Mouse (Mus musculus) naive thymus-derived CD4-positive, alpha-beta T cell, adult 2 months (primary cell): ENCODE measurements at regions not wholly inside any gene's neighbourhood (a gene's known extent, or its start where the extent isn't known, plus 50 kb on each side); places are given as distances from the start of the nearest gene placed in this dataset.

Source experiments
- DNase-seq: peaks from one replicate; pipeline ENCODE4 v3.0.0-alpha.2; 2011; ENCODE audit warnings: low read depth

DNA sequence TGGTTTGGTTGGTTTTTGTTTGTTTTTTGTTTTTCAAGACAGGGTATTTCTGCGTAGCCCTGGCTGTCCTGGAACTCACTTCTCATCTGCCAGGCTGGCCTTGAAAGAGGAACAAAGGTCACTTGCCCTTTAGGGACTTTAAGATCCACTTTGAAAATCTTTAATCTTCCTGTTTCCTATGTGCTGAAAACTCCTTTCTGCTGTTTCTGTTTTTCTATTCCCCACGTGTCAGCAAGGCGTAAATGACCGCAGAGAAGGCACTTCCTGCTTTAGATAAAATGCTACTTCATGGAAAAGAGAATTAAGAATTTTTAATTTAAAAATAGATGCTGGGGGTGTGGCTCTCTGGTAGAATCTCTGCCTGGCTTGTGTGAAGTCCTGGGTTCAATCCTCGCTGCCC, 98.9 kb upstream of the Foxn2 start:
- DNase-seq, result no peak

DNA sequence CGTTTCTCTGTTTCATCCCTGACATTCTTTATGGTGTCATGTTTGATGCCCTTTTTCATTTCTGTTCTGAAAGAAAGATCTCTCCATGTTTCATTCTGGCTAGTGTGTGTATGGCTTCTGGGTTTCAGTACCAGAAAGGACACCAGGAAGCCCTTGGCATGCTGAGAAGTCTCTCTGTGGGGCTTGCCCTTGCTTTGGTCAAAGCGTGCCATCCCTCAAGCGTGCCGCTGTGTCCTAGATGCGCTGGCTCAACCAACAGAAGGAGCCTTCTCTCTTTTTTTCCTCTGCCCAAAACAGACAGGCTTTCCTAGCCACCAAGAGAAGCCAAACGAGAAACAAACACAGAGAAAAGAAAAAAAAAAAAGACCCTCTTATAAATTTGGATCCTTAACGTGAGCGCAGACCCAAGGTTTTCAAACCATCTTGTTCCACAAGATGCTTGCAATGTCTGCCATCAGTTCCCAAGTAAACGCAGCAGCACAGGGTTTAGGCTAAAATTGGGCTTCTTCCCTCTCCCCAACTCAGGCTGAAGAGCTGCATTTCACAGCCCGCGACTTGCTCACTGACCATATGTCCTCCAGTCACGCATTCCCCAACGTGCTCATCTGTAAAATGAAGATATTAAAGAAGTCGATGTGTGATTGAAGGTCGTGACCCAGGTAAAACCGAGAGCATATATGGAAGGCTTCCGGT, 97.3 kb upstream of the Foxn2 start:
- no peak for DNase-seq

DNA sequence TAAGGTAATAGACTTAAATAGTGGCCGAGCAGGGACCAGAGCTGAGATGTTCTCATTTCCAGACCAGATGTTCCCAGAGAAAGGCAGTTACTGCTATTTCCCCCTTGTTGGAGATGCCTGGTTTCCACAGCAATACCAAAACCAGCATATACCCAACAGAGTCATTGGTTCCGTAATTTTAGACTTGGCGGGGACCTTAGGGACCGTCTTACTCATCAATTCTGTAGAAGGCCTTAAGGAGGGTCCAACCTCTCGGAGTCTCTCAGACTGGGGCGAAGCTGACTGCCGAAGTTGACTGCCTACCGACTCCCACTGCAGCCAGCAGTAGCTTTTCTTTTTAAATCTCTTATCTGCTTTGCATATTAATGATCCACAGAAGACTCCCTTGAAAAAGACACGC, 95.1 kb upstream of the Foxn2 start:
- DNase-seq, result no peak

DNA sequence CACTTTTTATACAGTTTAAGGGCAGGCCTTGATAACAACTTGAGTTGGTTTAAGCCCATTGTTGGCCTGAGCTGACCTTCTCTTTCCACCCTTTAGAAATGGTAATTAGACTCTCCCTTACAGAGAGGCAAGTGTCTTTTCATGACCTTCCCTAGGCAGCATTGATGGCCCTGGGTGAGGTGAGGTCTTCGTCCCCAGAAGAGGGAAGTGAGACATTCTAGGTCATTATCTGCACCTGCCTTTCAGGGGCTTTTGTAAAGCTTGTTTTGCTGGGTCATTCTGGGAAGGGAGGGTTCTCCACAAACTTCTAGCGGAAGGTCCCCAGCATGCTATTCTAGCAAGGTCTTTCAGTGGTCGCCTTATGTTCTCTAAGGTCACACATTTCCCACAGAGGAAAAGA, 93.6 kb upstream of the Foxn2 start:
- DNase-seq, result no peak

DNA sequence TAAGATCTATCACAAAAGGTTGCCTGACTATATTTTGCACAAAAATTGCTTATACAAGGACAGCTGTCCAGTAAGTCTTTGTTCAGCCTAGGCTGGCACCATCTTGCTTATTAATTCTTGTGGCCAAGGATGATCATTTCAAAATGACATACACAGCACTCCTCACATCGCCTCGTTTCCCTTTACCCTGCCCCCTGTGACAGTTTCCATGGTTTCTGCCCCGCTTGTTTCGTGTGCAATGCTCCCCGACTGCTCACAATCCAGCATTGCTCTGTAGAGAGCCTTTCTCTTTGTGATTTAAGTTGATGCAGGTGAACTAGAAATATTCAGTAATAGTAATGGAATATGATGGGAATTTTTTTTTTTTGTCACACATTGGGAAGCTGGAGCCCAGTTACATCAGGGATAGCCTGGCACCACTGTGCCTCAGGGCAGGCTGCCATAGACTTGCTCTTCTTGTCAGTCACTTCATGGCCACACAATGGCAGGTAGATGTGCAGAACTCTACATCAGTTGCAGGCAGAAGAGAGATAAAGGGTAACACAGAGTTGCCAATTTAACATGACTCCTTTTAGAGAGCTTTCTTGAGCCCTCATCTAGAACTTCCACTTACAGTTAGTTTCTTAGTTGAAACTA, 90.6 kb upstream of the Foxn2 start:
- DNase-seq, result no peak

DNA sequence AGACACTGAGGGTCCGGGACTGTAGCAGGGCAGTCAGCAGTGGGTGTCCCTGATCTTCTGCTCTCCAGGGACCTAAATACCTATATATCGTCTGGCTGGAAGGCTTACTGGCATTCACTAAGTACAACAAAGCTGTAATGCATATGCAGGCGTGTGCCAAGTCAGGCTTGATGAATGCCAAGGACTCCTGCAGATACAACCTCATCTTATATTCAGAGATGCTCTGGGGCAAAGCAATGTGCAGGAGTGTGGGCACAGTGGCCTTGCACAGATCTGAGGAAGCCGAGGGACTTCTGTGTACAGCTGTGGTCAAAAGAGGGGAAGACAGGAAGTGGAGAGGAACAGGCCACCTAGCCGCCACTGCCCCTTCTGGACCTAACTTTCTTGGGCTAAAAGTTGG, 89.5 kb upstream of the Foxn2 start:
- DNase-seq, result no peak

DNA sequence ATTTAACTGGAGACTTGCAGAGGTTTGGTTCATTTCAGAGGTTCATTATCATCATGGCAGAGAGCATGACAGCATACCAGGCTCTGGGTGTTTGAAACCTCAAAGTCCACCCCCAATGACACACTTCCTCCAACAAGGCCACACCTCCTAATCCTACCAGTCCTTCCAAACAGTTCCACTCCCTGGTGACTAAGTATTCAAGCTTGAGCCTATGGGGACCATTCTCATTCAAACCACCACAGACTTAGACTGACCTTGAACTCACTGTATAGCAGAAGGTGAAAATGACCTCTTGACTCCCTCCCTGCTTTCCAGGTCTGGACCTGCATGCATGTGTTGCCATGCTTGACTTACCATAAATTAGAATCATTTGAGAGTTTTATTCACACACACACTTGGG, 87.6 kb upstream of the Foxn2 start:
- DNase-seq, result no peak

DNA sequence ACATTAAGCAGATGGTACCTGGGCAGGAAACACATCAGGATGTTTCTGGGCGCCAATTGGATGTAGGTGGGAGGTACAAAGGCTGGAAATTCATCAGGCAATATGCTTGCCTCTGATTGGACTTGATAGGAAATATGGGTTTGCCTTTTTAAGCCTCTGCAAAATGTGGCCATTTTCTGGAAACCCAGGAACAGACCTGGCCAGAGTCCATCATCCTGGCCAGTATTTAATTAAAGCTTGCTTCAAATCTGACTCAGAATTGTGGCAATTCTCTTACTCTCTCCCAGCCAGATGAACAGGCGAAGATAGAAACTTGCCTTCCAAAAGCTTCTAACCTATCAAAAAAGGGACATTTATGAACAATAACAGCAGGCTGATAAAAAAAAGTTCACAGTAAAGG, 79.3 kb upstream of the Foxn2 start:
- DNase-seq, result no peak

DNA sequence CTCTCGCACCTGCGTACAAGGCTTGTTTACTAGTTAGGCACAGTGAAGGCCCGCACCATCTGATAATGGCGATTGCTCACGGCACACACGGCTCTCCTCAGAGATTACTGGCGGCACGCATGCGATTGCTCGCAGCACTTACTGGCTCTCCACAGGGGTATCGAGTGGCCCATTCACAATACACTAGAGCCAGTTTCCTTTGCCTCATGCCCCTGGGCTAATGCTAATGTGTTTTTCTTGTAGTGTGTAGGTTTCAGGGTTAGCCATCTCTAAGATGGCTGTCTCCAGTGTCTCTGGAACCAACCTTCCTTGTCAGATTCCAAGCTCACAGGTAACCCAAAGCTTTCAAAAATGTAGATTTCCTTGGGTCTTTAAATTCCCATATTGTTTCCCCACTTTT, 78.1 kb upstream of the Foxn2 start:
- no peak for DNase-seq

DNA sequence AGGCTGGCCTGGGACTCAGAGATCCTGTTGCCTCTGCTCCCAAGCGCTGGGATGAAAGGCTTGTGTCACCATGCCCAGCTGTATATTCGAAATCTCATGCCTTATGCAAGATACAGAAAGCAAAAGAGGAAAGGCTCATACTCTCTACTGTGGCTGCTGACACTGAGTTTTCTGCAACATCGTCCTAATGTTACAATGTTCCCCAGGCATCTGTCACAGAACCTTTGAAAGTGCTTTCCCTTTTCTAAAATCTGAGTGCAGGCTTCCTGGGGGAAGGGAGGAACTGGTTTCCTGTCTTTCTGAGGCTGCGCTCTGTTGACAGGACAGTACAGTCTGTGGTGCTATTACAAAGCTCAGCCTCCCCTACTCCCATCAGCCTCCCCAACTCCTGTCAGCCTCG, 72.6 kb upstream of the Foxn2 start:
- DNase-seq, result no peak

DNA sequence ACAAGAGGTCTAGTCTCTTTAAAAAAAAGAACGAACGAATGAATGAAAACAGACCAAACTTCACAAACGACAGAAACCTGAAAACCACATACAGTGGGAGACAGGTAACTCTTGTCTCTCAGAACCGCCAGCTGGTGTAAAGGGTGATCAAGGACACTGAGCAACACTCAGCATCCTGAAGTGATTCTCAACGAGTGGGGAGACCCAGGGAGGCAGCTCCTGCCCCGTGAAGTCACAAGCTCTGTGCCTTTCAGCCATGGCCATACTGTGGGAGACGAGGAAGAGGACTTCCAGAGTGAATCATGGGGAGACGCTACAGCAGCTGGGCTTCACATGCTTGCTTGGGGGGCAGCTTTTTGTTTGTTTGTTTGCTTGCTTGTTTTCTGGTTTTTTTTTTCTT, 70.5 kb upstream of the Foxn2 start:
- DNase-seq, result no peak

DNA sequence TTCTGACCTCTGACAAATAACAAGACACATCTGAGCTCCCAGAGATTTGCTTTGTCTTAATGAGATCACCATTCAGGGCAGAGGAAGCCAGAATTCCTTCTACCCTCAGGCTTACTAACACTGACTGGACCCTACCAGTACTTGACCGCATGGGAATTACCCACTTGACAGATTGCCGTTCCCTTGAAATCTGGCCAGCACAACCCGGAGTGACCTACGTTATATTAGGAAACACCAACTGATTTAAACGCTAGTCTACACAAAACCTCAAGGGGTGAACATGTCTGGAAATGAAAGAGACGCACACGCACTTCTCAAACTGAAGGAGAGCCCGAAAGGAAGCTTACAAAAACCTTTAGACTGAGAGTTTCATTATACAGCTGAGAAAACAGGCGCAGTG, 69.8 kb upstream of the Foxn2 start:
- DNase-seq, result no peak

DNA sequence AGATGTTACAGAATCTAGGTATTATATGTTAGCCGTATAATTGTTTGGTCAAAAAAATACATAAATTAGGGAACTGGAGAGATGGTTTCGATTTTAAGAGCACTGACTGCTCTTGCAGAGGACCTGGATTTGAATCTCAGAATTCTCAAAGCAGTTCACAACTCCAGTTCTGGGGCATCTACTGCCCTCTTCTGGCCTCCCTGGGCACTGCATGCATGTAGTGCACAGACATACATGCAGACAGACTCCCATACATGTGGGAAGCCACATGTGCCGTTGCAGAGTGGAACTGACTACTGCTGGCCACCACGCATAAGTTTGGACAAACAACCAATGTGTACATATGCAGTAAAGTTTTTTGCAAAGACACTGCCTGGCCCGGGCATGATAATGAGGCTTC, 62.0 kb upstream of the Foxn2 start:
- DNase-seq, result no peak

DNA sequence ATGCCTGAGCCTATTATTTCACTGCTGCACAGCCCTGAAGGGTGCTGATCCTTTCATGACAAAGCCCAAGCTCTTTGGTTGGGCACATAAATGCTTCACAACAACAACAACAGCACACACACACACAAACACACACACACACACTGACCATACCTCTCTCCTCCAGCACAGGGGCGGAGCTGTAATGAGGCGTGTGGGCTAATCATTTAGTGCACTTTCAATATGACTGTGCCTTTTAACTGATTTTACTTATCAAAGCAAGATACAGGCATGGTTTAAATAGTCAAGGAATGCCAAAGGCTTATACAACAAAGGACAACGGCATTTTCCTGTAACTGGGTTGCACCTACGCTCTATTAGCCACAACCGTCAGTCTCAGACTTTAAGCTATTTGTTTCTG, 61.1 kb upstream of the Foxn2 start:
- DNase-seq, result no peak

DNA sequence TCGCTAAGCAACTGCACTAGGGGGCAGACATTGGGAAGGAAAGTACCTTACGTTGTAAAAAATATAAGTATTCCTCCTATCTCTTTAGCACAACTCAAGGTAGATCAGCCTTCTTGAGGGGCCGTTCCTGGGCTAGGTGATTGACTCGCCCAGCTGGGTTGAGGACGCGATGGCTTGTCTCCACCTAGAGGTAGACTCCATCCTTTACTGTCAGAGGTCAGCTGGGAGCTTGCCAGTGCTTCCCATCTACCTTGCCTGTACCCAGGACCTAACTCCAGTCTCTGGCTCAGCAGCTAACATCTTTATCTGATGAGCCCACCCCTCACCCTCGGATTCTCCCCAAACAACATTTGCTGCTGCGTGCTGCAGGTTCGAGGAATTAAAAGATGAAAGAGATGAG, 59.4 kb upstream of the Foxn2 start:
- DNase-seq, result no peak

DNA sequence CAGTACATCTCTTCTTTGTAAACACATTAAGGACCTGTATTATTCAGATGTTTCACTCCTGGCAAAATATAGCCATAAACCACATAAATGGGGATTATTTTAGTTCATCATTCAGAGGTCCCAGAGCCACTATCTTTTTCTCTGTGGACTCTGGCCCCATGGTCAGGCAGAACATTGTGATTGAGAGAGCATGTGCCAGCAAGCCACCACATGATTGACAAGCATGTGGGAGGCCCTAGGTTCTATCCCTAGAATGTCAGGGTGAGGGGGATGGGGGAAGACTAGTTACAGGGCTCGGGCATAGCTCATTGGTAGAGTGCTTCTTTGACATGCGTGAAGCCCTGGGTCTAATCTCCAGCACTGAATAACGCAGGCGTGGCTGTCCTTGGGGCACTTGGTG, 57.1 kb upstream of the Foxn2 start:
- DNase-seq, result no peak

DNA sequence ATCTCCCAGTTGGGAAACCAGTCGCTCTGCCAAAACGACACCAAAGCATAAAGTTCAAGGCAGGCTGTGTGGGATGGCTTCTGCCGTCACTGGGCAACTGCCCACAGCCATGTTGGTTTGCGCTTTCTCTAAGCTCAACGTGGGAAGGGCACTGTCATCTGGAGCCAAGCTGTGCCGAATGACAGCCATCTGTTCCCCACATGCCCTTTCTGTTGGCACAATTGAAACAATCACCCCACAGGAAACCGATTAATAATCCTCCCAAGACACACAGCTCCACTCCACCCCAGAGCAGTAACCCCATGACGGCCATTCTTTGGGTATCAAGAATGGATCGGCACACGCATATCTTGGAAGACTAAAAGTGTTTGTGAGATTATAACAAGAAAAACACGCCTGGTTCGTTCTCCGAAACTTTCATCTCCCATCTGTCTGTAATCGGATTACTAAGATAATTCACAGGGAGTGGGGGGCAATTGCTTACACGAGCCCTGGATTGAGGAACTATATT, 52.0 kb upstream of the Foxn2 start:
- no peak for DNase-seq

DNA sequence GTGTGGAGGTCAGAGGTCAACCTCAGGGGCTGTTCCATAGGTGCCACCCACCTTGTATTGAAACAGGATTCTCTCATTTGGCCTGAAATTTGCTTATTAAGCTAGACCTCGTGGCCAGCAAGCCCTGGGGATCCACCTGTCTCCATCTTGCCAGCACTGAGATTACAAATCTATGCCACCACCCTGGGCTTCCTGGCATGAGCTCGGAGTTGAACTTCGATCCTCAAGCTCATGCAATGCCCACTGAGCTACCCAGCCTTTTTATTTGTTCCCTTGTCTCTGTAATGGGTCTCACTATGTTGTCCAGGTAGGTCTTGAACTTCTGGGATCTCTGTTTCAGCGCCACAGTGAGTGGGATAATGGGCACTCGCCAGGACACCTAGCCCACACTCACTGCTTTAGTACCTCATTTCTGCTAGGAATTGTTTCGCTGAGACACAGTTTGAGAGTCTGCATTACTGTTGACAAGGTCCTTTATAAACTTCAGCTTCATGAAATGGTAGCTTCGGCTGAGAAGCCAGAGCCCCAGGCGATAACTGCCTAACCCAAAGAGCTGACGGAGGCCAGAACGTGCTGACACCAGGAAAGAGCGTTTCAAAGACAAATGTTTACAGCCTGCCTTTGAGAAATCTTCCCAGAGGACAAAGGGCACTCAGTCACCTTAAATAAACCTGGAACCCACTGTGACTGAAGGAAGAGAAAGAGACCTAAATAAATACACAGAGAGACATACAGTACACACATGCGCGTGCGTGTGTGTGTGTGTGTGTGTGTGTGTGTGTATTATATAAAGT, 50.6 kb upstream of the Foxn2 start:
- no peak for DNase-seq
